Mouse (Mus musculus) stomach, postnatal 0 days (tissue): Measurements from ENCODE around the gene Wfdc13. TPM values are rescaled to one million over a fixed set of nuclear protein-coding genes. Genes with fewer than 3 reads are reported as not detected.

Experiments
- ATAC-seq: fragments of 200-750 bp; cut with Nextera tagmentation; 2 replicates; pipeline ENCODE4 v1.8.0; 2017; ENCODE audit not compliant: low FRiP score, low TSS enrichment
- DNase-seq: peaks from one replicate; pipeline ENCODE4 v3.0.0-alpha.2; 2016; ENCODE audit warnings: low spot score
- H3K27ac ChIP-seq: fragments of 300-500 bp; sonication (generic); replicated peaks from 2 replicates; pipeline ENCODE4 v1.5.1; 2014; ENCODE audit warnings: mild to moderate bottlenecking, control low read depth
- H3K27me3 ChIP-seq: fragments of 300-500 bp; sonication (generic); 2 replicates; pipeline ENCODE4 v1.6.1; 2014; ENCODE audit warnings: low read length; ENCODE audit not compliant: control insufficient read depth, insufficient read depth
- H3K36me3 ChIP-seq: fragments of 300-500 bp; sonication (generic); 2 replicates; pipeline ENCODE4 v1.6.1; 2014; ENCODE audit warnings: low read length, mixed read lengths; ENCODE audit not compliant: control insufficient read depth, insufficient read depth
- H3K4me1 ChIP-seq: fragments of 300-500 bp; sonication (generic); replicated peaks from 2 replicates; pipeline ENCODE4 v1.6.1; 2014; ENCODE audit warnings: antibody characterized with exemption; ENCODE audit not compliant: control insufficient read depth, insufficient read depth
- H3K4me2 ChIP-seq: fragments of 300-500 bp; sonication (generic); replicated peaks from 2 replicates; pipeline ENCODE4 v1.6.1; 2014; ENCODE audit warnings: low read depth, mild to moderate bottlenecking, control low read depth, moderate library complexity
- H3K4me3 ChIP-seq: fragments of 300-500 bp; sonication (generic); 2 replicates; pipeline ENCODE4 v1.5.1; 2014; ENCODE audit warnings: low read depth, low read length, control low read depth
- H3K9ac ChIP-seq: fragments of 300-500 bp; sonication (generic); 2 replicates; pipeline ENCODE4 v1.6.1; 2014; ENCODE audit warnings: mild to moderate bottlenecking, low read length, control low read depth, mixed read lengths
- H3K9me3 ChIP-seq: fragments of 300-500 bp; sonication (generic); 2 replicates; pipeline ENCODE4 v1.6.1; 2016; ENCODE audit warnings: low read length; ENCODE audit not compliant: control insufficient read depth
- CTCF ChIP-seq: IDR thresholded peaks from 2 replicates; pipeline ENCODE4 v1.5.1; 2016; ENCODE audit warnings: antibody characterized with exemption, low read depth, mild to moderate bottlenecking, moderate library complexity
- EP300 ChIP-seq: optimal IDR thresholded peaks from 2 replicates; pipeline ENCODE3; 2016; ENCODE audit warnings: antibody characterized with exemption
- WGBS: fragments of 180-500 bp; shearing (Covaris S2); extraction: QIAGEN DNeasy Blood & Tissue Kit; methylation state at CpG from one replicate; pipeline ENCODE4 v1.1.7; 2014; 5-methylcytosine and 5-hydroxymethylcytosine counted together
- polyA plus RNA-seq: library from polyadenylated mRNA; unstranded; fragments of >200 nt; fragmentation: Nextera tagmentation; extraction: Ambion mirVana; gene quantifications from 2 replicates; pipeline ENCODE4 v1.2.1, GENCODE M21; 2015

Gene Wfdc13
- polyA plus RNA-seq, 1 experiment from 2014 or later, result 2.6 TPM

DNA sequence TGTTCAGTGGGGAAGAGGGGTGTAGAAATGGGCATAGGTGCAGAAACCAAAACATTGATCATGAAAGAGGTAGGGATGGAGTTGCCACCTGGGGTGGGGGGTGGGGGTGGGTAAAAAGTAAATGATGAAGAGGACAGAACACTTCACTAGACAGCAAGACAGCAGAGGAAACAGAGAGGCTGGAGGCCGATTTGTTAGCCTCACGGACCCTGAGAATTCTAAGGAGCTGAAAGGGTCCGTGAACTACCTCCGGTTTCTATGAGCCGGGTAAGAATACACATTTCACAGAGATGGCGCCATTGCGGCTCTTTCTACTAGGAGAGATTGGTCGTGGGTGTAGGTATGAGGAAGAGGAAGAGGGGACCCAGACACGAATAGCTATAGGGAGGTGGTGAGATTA, 28.4 kb upstream of the Wfdc13 start, which contains the start of gene Wfdc9:
Wfdc9 (minus strand) TSS at position 101 of the 400 bp plus-strand sequence.
- H3K27ac ChIP-seq, result no peak within 1 kb of the TSS
- TF ChIP-seq CTCF, result no peak
- TF ChIP-seq EP300, result no peak
- H3K4me3 ChIP-seq, result no peak within 1 kb of the TSS
- DNase-seq (no peak), ATAC-seq (no peak)
- H3K4me1 ChIP-seq, result no peaks in the 10 kb centered on the region
- no peaks in the 10 kb centered on the region for H3K9me3 ChIP-seq
- no peak within 1 kb of the TSS for H3K4me2 ChIP-seq
- no peak within 1 kb of the TSS for H3K9ac ChIP-seq
- WGBS, result 82% methylated on average over 9 of the region's 9 CpGs
- H3K36me3 ChIP-seq, result no peaks in the 10 kb centered on the region
- H3K27me3 ChIP-seq, result no peaks in the 10 kb centered on the region

DNA sequence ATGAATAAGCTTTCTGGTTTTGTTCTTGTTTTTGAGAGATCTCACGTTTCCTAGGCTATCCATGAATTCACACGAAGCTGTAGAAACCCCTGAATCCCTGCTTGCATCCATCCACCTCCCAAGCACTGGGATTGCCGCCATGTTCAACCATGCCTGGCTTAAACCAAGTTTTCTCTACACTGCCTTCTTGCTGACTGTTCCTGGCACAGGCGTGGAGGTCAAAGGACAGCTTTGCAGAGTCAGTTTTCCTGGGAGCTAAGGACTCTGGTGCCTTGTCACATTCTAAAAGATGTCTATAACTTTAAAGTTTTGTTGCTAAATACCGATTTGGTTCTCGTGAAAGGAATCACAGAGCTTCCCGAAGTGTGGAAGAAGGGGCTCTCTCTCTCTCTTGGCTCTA, 20.1 kb upstream of the Wfdc13 start:
- Histone ChIP-seq H3K27me3 (no peaks in the 10 kb centered on the region), H3K4me1 (no peaks in the 10 kb centered on the region), H3K4me3 (no peak overlapping the region), H3K27ac (no peak overlapping the region), H3K36me3 (no peaks in the 10 kb centered on the region), H3K9ac (no peak overlapping the region), H3K9me3 (no peaks in the 10 kb centered on the region), H3K4me2 (no peak overlapping the region)
- TF ChIP-seq EP300, result no peak
- no peak for TF ChIP-seq CTCF
- ATAC-seq (no peak), DNase-seq (no peak)
- 89% methylated on average over 7 of the region's 7 CpGs for WGBS

DNA sequence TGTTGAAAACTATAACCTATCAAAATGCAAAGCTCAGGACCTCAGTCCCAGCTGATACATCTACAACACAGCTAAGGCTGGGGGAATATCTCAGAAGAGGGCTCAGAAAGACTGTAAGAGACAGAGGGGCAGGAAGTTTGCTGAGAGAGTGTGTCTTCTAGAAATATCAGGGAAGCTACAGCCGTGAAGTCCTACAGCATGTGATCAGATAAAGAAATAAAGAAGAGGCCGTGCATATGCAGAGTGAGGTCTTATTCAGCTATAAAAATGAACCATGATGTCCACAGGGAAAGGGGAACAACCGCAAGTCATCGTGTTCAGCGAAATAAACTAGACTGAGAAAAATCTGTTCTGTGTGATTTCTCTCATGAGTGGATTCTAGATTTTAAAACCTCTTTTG, 14.6 kb upstream of the Wfdc13 start:
- Histone ChIP-seq H3K4me2 (no peak overlapping the region), H3K36me3 (no peaks in the 10 kb centered on the region), H3K27me3 (no peaks in the 10 kb centered on the region), H3K27ac (no peak overlapping the region), H3K9ac (no peak overlapping the region), H3K9me3 (no peaks in the 10 kb centered on the region), H3K4me1 (no peaks in the 10 kb centered on the region), H3K4me3 (no peak overlapping the region)
- ATAC-seq, result no peak
- DNase-seq, result no peak
- 79% methylated on average over 5 of the region's 5 CpGs for WGBS
- TF ChIP-seq CTCF (no peak), EP300 (no peak)

DNA sequence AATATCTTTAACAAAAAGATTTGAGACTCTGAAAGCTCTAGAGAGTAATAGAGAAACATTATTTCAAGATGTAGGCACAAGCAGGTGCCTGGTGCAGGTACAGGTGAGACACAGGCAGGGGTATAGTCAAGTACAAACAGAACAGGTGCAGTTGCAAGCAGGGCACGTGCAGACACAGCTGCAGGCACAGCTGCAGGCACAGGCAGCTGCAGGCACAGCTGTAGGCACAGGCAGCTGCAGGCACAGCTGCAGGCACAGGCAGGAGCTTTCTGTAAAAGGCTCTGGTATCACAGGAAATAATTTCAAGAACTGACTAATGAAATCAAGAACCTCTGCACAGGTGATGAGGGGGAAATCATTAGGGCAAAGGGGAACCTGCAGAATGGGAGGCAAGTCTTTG, 14.0 kb upstream of the Wfdc13 start:
- TF ChIP-seq EP300 (no peak), CTCF (no peak)
- 10% methylated on average over 1 of the region's 1 CpGs for WGBS
- DNase-seq (no peak), ATAC-seq (no peak)
- H3K9me3 ChIP-seq, result no peaks in the 10 kb centered on the region
- no peaks in the 10 kb centered on the region for H3K4me1 ChIP-seq
- no peak overlapping the region for H3K27ac ChIP-seq
- H3K4me2 ChIP-seq, result no peak overlapping the region
- H3K9ac ChIP-seq, result no peak overlapping the region
- no peak overlapping the region for H3K4me3 ChIP-seq
- no peaks in the 10 kb centered on the region for H3K36me3 ChIP-seq
- H3K27me3 ChIP-seq, result no peaks in the 10 kb centered on the region

DNA sequence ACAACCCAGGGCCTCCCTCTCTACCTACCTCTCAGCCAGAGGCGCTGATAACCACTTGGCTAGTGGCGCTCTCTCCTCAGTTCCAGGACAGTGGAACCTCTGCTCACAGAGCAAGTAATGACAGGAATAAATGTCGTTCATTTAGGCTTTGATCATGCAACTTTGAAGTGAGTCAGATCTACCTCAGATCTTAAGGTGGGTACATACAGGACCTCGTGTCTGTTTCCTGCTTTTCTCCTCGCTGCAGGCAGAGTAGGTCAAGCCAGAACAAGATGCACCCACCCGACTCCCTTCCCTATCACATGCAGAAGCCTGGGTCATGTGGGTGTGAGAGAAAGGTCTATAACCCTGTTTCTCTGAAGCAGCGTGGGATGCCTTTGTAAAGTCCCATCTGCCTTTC, 10.9 kb upstream of the Wfdc13 start, which contains the start of gene Wfdc11:
Wfdc11 (minus strand) TSS at position 101 of the 400 bp plus-strand sequence.
- no peak within 1 kb of the TSS for H3K4me2 ChIP-seq
- DNase-seq (no peak), ATAC-seq (no peak)
- no peak within 1 kb of the TSS for H3K27ac ChIP-seq
- H3K27me3 ChIP-seq, result no peaks in the 10 kb centered on the region
- no peaks in the 10 kb centered on the region for H3K36me3 ChIP-seq
- TF ChIP-seq EP300 (no peak), CTCF (no peak)
- no peaks in the 10 kb centered on the region for H3K9me3 ChIP-seq
- H3K9ac ChIP-seq, result no peak within 1 kb of the TSS
- 53% methylated on average over 7 of the region's 7 CpGs for WGBS
- no peaks in the 10 kb centered on the region for H3K4me1 ChIP-seq
- H3K4me3 ChIP-seq, result no peak within 1 kb of the TSS

DNA sequence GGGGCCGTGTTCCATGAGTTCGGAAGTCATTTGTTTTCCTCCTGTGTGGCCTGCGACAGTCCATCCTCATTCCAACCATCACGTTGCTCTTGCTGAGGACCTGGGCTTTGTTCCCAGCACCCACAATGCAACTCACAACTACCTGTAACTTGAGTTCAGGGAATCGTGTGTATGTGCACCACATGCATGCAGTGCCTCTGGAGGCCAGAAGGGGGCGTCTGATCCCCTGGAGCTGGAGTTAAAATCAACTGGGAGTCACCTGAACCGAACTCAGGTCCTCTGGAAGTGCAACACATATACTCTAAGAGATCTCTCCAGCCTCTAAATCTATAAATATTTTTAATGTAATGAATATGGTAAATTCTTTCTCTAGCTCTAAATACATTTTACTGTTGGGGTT, 8.8 kb upstream of the Wfdc13 start:
- Histone ChIP-seq H3K27ac (no peak overlapping the region), H3K4me2 (no peak overlapping the region), H3K27me3 (no peaks in the 10 kb centered on the region), H3K4me3 (no peak overlapping the region), H3K4me1 (no peaks in the 10 kb centered on the region), H3K36me3 (no peaks in the 10 kb centered on the region), H3K9ac (no peak overlapping the region), H3K9me3 (no peaks in the 10 kb centered on the region)
- ATAC-seq (no peak), DNase-seq (no peak)
- TF ChIP-seq EP300 (no peak), CTCF (peak; percentile 43)
- WGBS, result 81% methylated on average over 7 of the region's 7 CpGs
